Mouse (Mus musculus) lung, embryonic 16.5 days (tissue): ENCODE results near the gene Defb21. TPM values are rescaled to one million over a fixed set of nuclear protein-coding genes. Genes with fewer than 3 reads are reported as not detected.

Experiments
- ATAC-seq: fragments of 200-750 bp; cut with Nextera tagmentation; 2 replicates; pipeline ENCODE4 v1.8.0; 2017; ENCODE audit warnings: low read depth, mild to moderate bottlenecking, moderate library complexity
- H3K27ac ChIP-seq: fragments of 300-500 bp; sonication (generic); 2 replicates; pipeline ENCODE4 v1.5.1; 2014; ENCODE audit warnings: mild to moderate bottlenecking, control low read depth, low read length
- H3K27me3 ChIP-seq: fragments of 300-500 bp; sonication (generic); 2 replicates; pipeline ENCODE4 v1.6.1; 2014; ENCODE audit warnings: low read depth, low read length, mixed read lengths; ENCODE audit not compliant: control insufficient read depth, insufficient read depth
- H3K36me3 ChIP-seq: fragments of 300-500 bp; sonication (generic); 2 replicates; pipeline ENCODE4 v1.6.1; 2014; ENCODE audit warnings: low read length; ENCODE audit not compliant: control insufficient read depth, insufficient read depth
- H3K4me1 ChIP-seq: fragments of 300-500 bp; sonication (generic); replicated peaks from 2 replicates; pipeline ENCODE4 v1.6.1; 2014; ENCODE audit warnings: low read length, mixed read lengths; ENCODE audit not compliant: control insufficient read depth, insufficient read depth
- H3K4me2 ChIP-seq: fragments of 300-500 bp; sonication (generic); 2 replicates; pipeline ENCODE4 v1.6.1; 2014; ENCODE audit warnings: low read depth, low read length, control low read depth
- H3K4me3 ChIP-seq: fragments of 300-500 bp; sonication (generic); 2 replicates; pipeline ENCODE4 v1.5.1; 2014; ENCODE audit warnings: mild to moderate bottlenecking, low read length, control low read depth
- H3K9ac ChIP-seq: fragments of 300-500 bp; sonication (generic); 2 replicates; pipeline ENCODE4 v1.6.1; 2014; ENCODE audit warnings: low read length, control low read depth
- H3K9me3 ChIP-seq: fragments of 300-500 bp; sonication (generic); 2 replicates; pipeline ENCODE4 v1.6.1; 2016; ENCODE audit warnings: low read length; ENCODE audit not compliant: control insufficient read depth
- WGBS: fragments of 180-500 bp; shearing (Covaris S2); extraction: QIAGEN DNeasy Blood & Tissue Kit; methylation state at CpG from one replicate; pipeline ENCODE4 v1.1.7; 2014; 5-methylcytosine and 5-hydroxymethylcytosine counted together
- polyA plus RNA-seq: library from polyadenylated mRNA; unstranded; fragments of >200 nt; fragmentation: Nextera tagmentation; extraction: Ambion mirVana; gene quantifications from 2 replicates; pipeline ENCODE4 v1.2.1, GENCODE M21; 2015

Defb21 gene
- polyA plus RNA-seq: not detected in 2 replicates

- no peak within 1 kb of the TSS for H3K4me3 ChIP-seq
- H3K4me2 ChIP-seq: no peak within 1 kb of the TSS
- H3K27ac ChIP-seq: no peak within 1 kb of the TSS
- no peaks in the 10 kb centered on the region; the same call in 1 of the 2 replicates for H3K27me3 ChIP-seq
- ATAC-seq: no peak
- no peak within 1 kb of the TSS for H3K9ac ChIP-seq
- no peaks in the 10 kb centered on the region for H3K9me3 ChIP-seq
- no peaks in the 10 kb centered on the region for H3K36me3 ChIP-seq
- WGBS: 57% methylated on average over 11 of the region's 11 CpGs
- no peaks in the 10 kb centered on the region for H3K4me1 ChIP-seq
These were observed at the start of gene Defb21 for GRCm38 (mm10) chr2:152572114-152572794. Defb21 (plus strand) TSS chr2:152572744.

GRCm38 (mm10) chr2:152539944-152540710, 32.4 kb upstream of the Defb21 start, which contains the start of gene Defb29:
Defb29 (minus strand) TSS chr2:152540098.
- Histone ChIP-seq H3K4me2 (no peak within 1 kb of the TSS), H3K27me3 (no peaks in the 10 kb centered on the region), H3K9me3 (peaks cover 4% of the 10 kb centered on the region; the same call in 1 of the 2 replicates), H3K4me3 (no peak within 1 kb of the TSS), H3K27ac (no peak within 1 kb of the TSS), H3K36me3 (no peaks in the 10 kb centered on the region), H3K4me1 (no peaks in the 10 kb centered on the region), H3K9ac (no peak within 1 kb of the TSS)
- WGBS: 43% methylated on average over 13 of the region's 13 CpGs
- ATAC-seq: no peak

GRCm38 (mm10) chr2:152541979-152542378, 30.6 kb upstream of the Defb21 start:
- WGBS: 76% methylated on average over 9 of the region's 9 CpGs
- Histone ChIP-seq H3K9me3 (peaks cover 4% of the 10 kb centered on the region; the same call in 1 of the 2 replicates), H3K27ac (no peak overlapping the region), H3K4me1 (no peaks in the 10 kb centered on the region), H3K36me3 (no peaks in the 10 kb centered on the region), H3K9ac (no peak overlapping the region), H3K4me3 (no peak overlapping the region), H3K27me3 (no peaks in the 10 kb centered on the region), H3K4me2 (no peak overlapping the region)
- no peak for ATAC-seq

GRCm38 (mm10) chr2:152542897-152543296, 29.6 kb upstream of the Defb21 start:
- Histone ChIP-seq H3K4me2 (no peak overlapping the region), H3K9ac (no peak overlapping the region), H3K27me3 (no peaks in the 10 kb centered on the region), H3K9me3 (peaks cover 4% of the 10 kb centered on the region; the same call in 1 of the 2 replicates), H3K4me3 (no peak overlapping the region), H3K4me1 (no peaks in the 10 kb centered on the region), H3K27ac (no peak overlapping the region), H3K36me3 (no peaks in the 10 kb centered on the region)
- ATAC-seq: no peak
- WGBS: 68% methylated on average over 2 of the region's 2 CpGs

GRCm38 (mm10) chr2:152543478-152543877, 29.1 kb upstream of the Defb21 start:
- Histone ChIP-seq H3K4me1 (no peaks in the 10 kb centered on the region), H3K36me3 (no peaks in the 10 kb centered on the region), H3K4me2 (no peak overlapping the region), H3K9me3 (peaks cover 4% of the 10 kb centered on the region; the same call in 1 of the 2 replicates), H3K4me3 (no peak overlapping the region), H3K9ac (no peak overlapping the region), H3K27me3 (no peaks in the 10 kb centered on the region), H3K27ac (no peak overlapping the region)
- 59% methylated on average over 4 of the region's 4 CpGs for WGBS
- no peak for ATAC-seq

- no peaks in the 10 kb centered on the region for H3K27me3 ChIP-seq
- H3K4me1 ChIP-seq: no peaks in the 10 kb centered on the region
- peaks cover 4% of the 10 kb centered on the region; the same call in 1 of the 2 replicates for H3K9me3 ChIP-seq
- 11% methylated on average over 4 of the region's 4 CpGs for WGBS
- H3K4me3 ChIP-seq: no peak overlapping the region
- H3K27ac ChIP-seq: no peak overlapping the region
- peak; percentile 54 for ATAC-seq
- H3K9ac ChIP-seq: no peak overlapping the region
- no peak overlapping the region for H3K4me2 ChIP-seq
- H3K36me3 ChIP-seq: no peaks in the 10 kb centered on the region
These were observed 27.9 kb upstream of the Defb21 start for GRCm38 (mm10) chr2:152544691-152545090.

- H3K4me1 ChIP-seq: no peaks in the 10 kb centered on the region
- H3K9ac ChIP-seq: no peak overlapping the region
- H3K36me3 ChIP-seq: no peaks in the 10 kb centered on the region
- H3K27me3 ChIP-seq: no peaks in the 10 kb centered on the region; the same call in 1 of the 2 replicates
- no peak overlapping the region for H3K4me2 ChIP-seq
- H3K9me3 ChIP-seq: no peaks in the 10 kb centered on the region
- ATAC-seq: no peak
- no peak overlapping the region for H3K4me3 ChIP-seq
- 48% methylated on average over 5 of the region's 5 CpGs for WGBS
- H3K27ac ChIP-seq: no peak overlapping the region
These were observed 24.4 kb upstream of the Defb21 start for GRCm38 (mm10) chr2:152548124-152548523.

GRCm38 (mm10) chr2:152553774-152554423, 18.6 kb upstream of the Defb21 start:
- no peaks in the 10 kb centered on the region; the same call in 1 of the 2 replicates for H3K27me3 ChIP-seq
- no peak overlapping the region for H3K9ac ChIP-seq
- no peak for ATAC-seq
- 9% methylated on average over 16 of the region's 16 CpGs for WGBS
- no peaks in the 10 kb centered on the region for H3K4me1 ChIP-seq
- peak overlapping the region; percentile 30 for H3K4me2 ChIP-seq
- H3K9me3 ChIP-seq: no peaks in the 10 kb centered on the region
- H3K36me3 ChIP-seq: no peaks in the 10 kb centered on the region
- no peak overlapping the region for H3K27ac ChIP-seq
- no peak overlapping the region for H3K4me3 ChIP-seq

GRCm38 (mm10) chr2:152556655-152557054, 15.9 kb upstream of the Defb21 start:
- no peak overlapping the region for H3K27ac ChIP-seq
- no peaks in the 10 kb centered on the region for H3K36me3 ChIP-seq
- H3K4me3 ChIP-seq: no peak overlapping the region
- ATAC-seq: no peak
- WGBS: 74% methylated on average over 7 of the region's 7 CpGs
- no peaks in the 10 kb centered on the region for H3K9me3 ChIP-seq
- H3K4me2 ChIP-seq: no peak overlapping the region
- no peaks in the 10 kb centered on the region for H3K4me1 ChIP-seq
- H3K27me3 ChIP-seq: no peaks in the 10 kb centered on the region
- H3K9ac ChIP-seq: no peak overlapping the region
